Mouse (Mus musculus): Measurements from ENCODE around the gene D7Ertd443e. TPM values are rescaled to one million over a fixed set of nuclear protein-coding genes. Genes with fewer than 3 reads are reported as not detected.

The D7Ertd443e gene
- polyA plus RNA-seq, 1 experiment from 2014 or later, result 0.51 TPM

DNA sequence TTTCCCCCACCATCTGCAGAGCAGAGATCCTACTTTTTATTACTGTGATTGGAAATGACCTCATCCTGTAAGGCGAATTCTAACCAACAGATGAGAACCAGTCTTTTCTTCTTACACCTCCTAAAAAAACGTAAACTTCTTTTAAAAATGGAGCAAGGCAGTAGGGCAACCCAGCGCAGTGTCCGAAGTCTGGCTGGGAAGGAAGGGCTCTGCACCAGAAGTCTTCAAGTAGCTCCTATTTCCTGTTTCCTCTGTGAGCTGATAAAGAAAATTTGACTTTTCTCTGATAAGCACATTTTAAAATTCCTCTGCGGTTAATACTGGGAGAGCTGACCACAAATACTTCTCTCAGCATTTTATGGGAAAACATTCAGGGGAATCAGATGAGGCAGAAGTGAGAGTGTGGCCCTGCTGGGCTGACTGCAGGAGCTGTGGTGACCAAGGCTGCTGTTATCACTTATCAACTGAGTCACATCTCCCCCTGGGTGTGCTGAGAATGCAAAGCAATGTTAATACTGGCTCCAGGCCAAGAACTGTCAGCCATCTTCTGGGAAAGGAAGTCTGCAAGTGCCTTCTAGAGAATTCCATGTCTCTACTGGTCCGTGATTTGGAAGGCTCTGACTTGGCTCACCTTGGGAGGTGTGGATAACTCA, 97.8 kb downstream of the D7Ertd443e start:
- no peak overlapping the region for H3K27ac ChIP-seq (replicated peaks)
- no peak for TF ChIP-seq CTCF (IDR thresholded peaks at IDR 0.05; ENCODE audit: low read depth)
- no peak for TF ChIP-seq EP300 (optimal IDR thresholded peaks at IDR 0.05)
- H3K4me1 ChIP-seq (replicated peaks; ENCODE audit: control insufficient read depth, insufficient read depth), result no peaks in the 10 kb centered on the region
- ATAC-seq (ENCODE audit: low FRiP score, low TSS enrichment) (peak; percentile 54; the same call in 1 of the 2 replicates), DNase-seq (ENCODE audit: low spot score) (peak; percentile 61)
- H3K36me3 ChIP-seq (ENCODE audit: control insufficient read depth, insufficient read depth, low read length), result no peaks in the 10 kb centered on the region
- H3K9ac ChIP-seq (ENCODE audit: low read length), result no peak overlapping the region
- H3K4me3 ChIP-seq (ENCODE audit: low read depth, low read length), result no peak overlapping the region
- H3K27me3 ChIP-seq (ENCODE audit: control insufficient read depth, insufficient read depth, low read length), result no peaks in the 10 kb centered on the region
- no peak overlapping the region for H3K4me2 ChIP-seq (replicated peaks; ENCODE audit: low read depth)
- H3K9me3 ChIP-seq (ENCODE audit: control insufficient read depth, low read length), result no peaks in the 10 kb centered on the region
- WGBS, result 54% methylated on average over 6 of the region's 6 CpGs

DNA sequence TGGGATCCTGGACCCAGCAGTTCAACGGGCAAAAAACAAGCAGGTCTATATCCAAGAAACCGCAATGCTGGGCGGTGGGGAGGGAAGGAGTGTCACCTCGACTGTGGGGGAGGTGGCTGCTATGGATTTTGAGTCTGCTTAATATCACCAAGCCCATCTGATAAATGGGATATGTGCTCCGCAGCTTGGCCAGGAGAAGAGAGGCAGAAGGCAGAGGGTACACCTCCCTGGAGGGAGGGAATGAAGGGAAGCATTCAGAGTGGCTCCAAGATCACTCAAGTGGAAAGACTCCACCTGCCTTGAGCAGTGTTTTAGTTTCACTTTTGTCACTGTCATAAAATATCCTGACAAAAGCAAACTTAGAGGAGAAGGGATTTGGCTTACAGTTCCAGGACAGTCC, 112.5 kb downstream of the D7Ertd443e start:
- no peak for TF ChIP-seq CTCF (IDR thresholded peaks at IDR 0.05; ENCODE audit: low read depth)
- Histone ChIP-seq H3K27me3 (ENCODE audit: control insufficient read depth, insufficient read depth, low read length) (no peaks in the 10 kb centered on the region), H3K27ac (replicated peaks) (no peak overlapping the region), H3K4me3 (ENCODE audit: low read depth, low read length) (no peak overlapping the region), H3K9ac (ENCODE audit: low read length) (no peak overlapping the region), H3K4me1 (replicated peaks; ENCODE audit: control insufficient read depth, insufficient read depth) (no peaks in the 10 kb centered on the region), H3K9me3 (ENCODE audit: control insufficient read depth, low read length) (no peaks in the 10 kb centered on the region), H3K4me2 (replicated peaks; ENCODE audit: low read depth) (no peak overlapping the region), H3K36me3 (ENCODE audit: control insufficient read depth, insufficient read depth, low read length) (no peaks in the 10 kb centered on the region)
- ATAC-seq (ENCODE audit: low FRiP score, low TSS enrichment) (no peak), DNase-seq (ENCODE audit: low spot score) (no peak)
- 85% methylated on average over 5 of the region's 5 CpGs for WGBS

DNA sequence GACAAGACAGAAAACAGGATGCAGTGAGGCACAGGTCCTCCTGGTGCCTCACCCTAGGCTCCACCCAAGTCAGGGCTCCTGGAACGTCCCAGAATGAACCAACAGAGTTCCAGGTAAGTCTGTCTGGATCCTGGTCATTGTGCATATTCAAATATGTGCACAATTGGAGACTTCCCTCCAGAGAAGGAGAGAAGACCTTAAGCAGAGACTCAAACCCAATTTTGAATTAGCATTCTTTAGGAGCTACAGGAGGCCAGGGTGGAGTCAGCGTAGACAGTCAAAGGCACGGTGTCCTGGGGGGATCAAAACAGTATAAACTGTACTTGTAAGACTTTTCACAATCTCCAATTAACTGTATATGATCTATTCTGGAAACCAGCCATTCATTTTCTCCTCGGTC, 113.0 kb downstream of the D7Ertd443e start:
- Histone ChIP-seq H3K4me3 (ENCODE audit: low read depth, low read length) (no peak overlapping the region), H3K4me1 (replicated peaks; ENCODE audit: control insufficient read depth, insufficient read depth) (no peaks in the 10 kb centered on the region), H3K9me3 (ENCODE audit: control insufficient read depth, low read length) (no peaks in the 10 kb centered on the region), H3K9ac (ENCODE audit: low read length) (no peak overlapping the region), H3K36me3 (ENCODE audit: control insufficient read depth, insufficient read depth, low read length) (no peaks in the 10 kb centered on the region), H3K27me3 (ENCODE audit: control insufficient read depth, insufficient read depth, low read length) (no peaks in the 10 kb centered on the region), H3K4me2 (replicated peaks; ENCODE audit: low read depth) (no peak overlapping the region), H3K27ac (replicated peaks) (no peak overlapping the region)
- WGBS, result 77% methylated on average over 4 of the region's 4 CpGs
- ATAC-seq (ENCODE audit: low FRiP score, low TSS enrichment) (no peak), DNase-seq (ENCODE audit: low spot score) (no peak)
- TF ChIP-seq EP300 (optimal IDR thresholded peaks at IDR 0.05) (no peak), CTCF (IDR thresholded peaks at IDR 0.05; ENCODE audit: low read depth) (no peak)

DNA sequence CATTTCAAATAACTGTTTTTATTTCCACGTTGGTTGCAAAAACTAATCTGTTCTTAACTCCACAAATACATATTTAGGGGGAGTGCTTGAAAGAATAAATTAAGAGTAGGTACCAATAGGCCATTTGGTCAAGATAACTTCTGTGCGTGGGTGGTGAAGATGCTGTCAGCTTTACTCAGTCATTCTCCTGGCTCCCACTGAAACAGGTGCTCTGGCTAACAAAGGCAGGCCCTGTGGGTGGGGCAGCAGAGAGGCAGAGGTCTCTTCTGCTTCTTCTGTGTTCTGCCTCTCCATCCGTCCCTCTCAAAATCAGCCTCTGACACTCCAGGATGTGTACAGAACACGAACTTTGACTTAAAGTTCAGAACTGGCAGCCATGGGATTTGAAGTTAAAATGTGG, 119.7 kb downstream of the D7Ertd443e start:
- DNase-seq (ENCODE audit: low spot score) (no peak), ATAC-seq (ENCODE audit: low FRiP score, low TSS enrichment) (no peak)
- H3K9me3 ChIP-seq (ENCODE audit: control insufficient read depth, low read length), result no peaks in the 10 kb centered on the region
- H3K9ac ChIP-seq (ENCODE audit: low read length), result no peak overlapping the region
- no peaks in the 10 kb centered on the region for H3K36me3 ChIP-seq (ENCODE audit: control insufficient read depth, insufficient read depth, low read length)
- no peaks in the 10 kb centered on the region for H3K4me1 ChIP-seq (replicated peaks; ENCODE audit: control insufficient read depth, insufficient read depth)
- TF ChIP-seq EP300 (optimal IDR thresholded peaks at IDR 0.05), result no peak
- TF ChIP-seq CTCF (IDR thresholded peaks at IDR 0.05; ENCODE audit: low read depth), result no peak
- no peak overlapping the region for H3K27ac ChIP-seq (replicated peaks)
- H3K4me2 ChIP-seq (replicated peaks; ENCODE audit: low read depth), result no peak overlapping the region
- 78% methylated on average over 4 of the region's 4 CpGs for WGBS
- H3K27me3 ChIP-seq (ENCODE audit: control insufficient read depth, insufficient read depth, low read length), result no peaks in the 10 kb centered on the region
- no peak overlapping the region for H3K4me3 ChIP-seq (ENCODE audit: low read depth, low read length)

DNA sequence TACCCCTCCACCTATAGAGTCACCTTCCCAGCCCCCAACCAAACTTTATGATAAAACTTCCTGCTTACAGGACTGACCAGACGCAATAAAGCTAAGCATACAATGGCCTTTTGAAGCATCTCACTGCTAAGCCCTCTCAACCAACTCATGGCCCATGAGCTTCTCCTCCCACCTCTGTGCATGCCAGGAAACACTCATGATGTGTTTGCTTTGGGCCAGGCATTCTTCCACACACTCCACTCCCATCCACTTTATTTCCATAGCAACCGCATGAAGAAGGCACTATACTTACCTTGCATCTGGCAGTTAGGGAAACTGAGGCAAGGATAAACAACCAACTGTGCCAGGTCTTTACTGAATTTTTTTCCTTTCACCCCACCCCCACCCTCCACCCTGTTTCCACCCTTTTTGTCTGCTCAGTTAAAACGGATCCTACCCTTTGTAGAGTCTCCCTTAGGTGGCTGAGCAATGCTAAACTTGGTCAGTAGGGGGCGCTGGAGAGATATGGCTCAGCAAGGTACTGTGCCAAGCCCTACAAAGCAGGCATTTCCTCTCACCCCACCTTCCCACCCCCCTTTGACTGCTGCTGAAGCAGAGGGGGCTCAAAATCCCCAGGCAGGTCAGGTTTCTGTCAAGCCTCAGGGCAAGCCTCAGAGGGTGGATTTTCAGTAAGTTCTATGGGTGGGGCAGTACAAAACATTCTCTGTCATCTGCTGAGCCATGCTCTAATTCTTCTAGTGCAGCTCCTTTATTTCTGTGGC, 122.1 kb downstream of the D7Ertd443e start:
- no peak overlapping the region for H3K4me2 ChIP-seq (replicated peaks; ENCODE audit: low read depth)
- DNase-seq (ENCODE audit: low spot score) (peak; percentile 74), ATAC-seq (ENCODE audit: low FRiP score, low TSS enrichment) (peak; percentile 73)
- no peaks in the 10 kb centered on the region for H3K27me3 ChIP-seq (ENCODE audit: control insufficient read depth, insufficient read depth, low read length)
- no peak overlapping the region for H3K9ac ChIP-seq (ENCODE audit: low read length)
- TF ChIP-seq CTCF (IDR thresholded peaks at IDR 0.05; ENCODE audit: low read depth) (peak; percentile 83), EP300 (optimal IDR thresholded peaks at IDR 0.05) (no peak)
- H3K4me1 ChIP-seq (replicated peaks; ENCODE audit: control insufficient read depth, insufficient read depth), result no peaks in the 10 kb centered on the region
- H3K27ac ChIP-seq (replicated peaks), result no peak overlapping the region
- WGBS, result 38% methylated on average over 4 of the region's 4 CpGs
- H3K4me3 ChIP-seq (ENCODE audit: low read depth, low read length), result no peak overlapping the region
- H3K9me3 ChIP-seq (ENCODE audit: control insufficient read depth, low read length), result no peaks in the 10 kb centered on the region
- no peaks in the 10 kb centered on the region for H3K36me3 ChIP-seq (ENCODE audit: control insufficient read depth, insufficient read depth, low read length)

Measured in stomach, postnatal 0 days (tissue).